Mouse (Mus musculus) G1E (cell line): ENCODE results near the gene Lbr.

ENCODE experiments used
- CTCF ChIP-seq: IDR thresholded peaks from 2 replicates; pipeline ENCODE4 v1.5.1; 2012; ENCODE audit warnings: low read depth, low read length, inconsistent platforms, mixed read lengths
- GATA1 ChIP-seq: IDR thresholded peaks from 2 replicates; pipeline ENCODE4 v1.6.1; 2012; ENCODE audit warnings: borderline replicate concordance, low read length, inconsistent platforms, mixed read lengths
- TAL1 ChIP-seq: conservative IDR thresholded peaks from 2 replicates; pipeline ENCODE4 v1.6.1; 2012; ENCODE audit warnings: low read depth, low read length, inconsistent platforms, mixed read lengths

GRCm38 (mm10) chr1:181880752-181881325, 38.0 kb upstream of the Lbr start:
- TF ChIP-seq CTCF (peak; percentile 24; the same call in 1 of the 2 replicates), TAL1 (no peak), GATA1 (no peak)
